Mouse (Mus musculus) layer of hippocampus, postnatal 25 days (tissue): ENCODE data around the gene Gm5431. TPM values are rescaled to one million over a fixed set of nuclear protein-coding genes. Genes with fewer than 3 reads are reported as not detected.
"Not testable (repeated sequence)": the region's sequence is repeated elsewhere in the genome, so short reads cannot be mapped to it uniquely, and the experiment has no call there.

Experiments used
- DNase-seq, 2 experiments: peaks; one replicate each; pipeline ENCODE4 v3.0.0; 2022; ENCODE audit warnings: mixed read lengths in 2 of 2, low spot score in 1 of 2; ENCODE audit errors: extremely low spot score in 1 of 2
- total RNA-seq, 2 experiments: library from RNA; stranded (reverse); gene quantifications; 2 replicates each; pipeline ENCODE4 v1.2.3; 2021

Gene Gm5431
- under 1 TPM; 0.12 to 0.21 TPM for total RNA-seq

- no peak for DNase-seq
Measured at GRCm38 (mm10) chr11:48902021-48902420, at the start of gene Gm5431. Gene Gm5431 (minus strand): TSS chr11:48902214.

GRCm38 (mm10) chr11:48946090-48946489 is 44.1 kb upstream of the Gm5431 start, which contains the start of gene Psme2b:
Gene Psme2b (minus strand): TSS chr11:48946190.
- not testable (repeated sequence) for DNase-seq

GRCm38 (mm10) chr11:48939286-48939685 is 37.3 kb upstream of the Gm5431 start:
- DNase-seq = not testable (repeated sequence)

- not testable (repeated sequence) for DNase-seq
Measured at GRCm38 (mm10) chr11:48935291-48935690, 33.3 kb upstream of the Gm5431 start.

- DNase-seq = not testable (repeated sequence)
Measured at GRCm38 (mm10) chr11:48933923-48934322, 31.9 kb upstream of the Gm5431 start.

- not testable (repeated sequence) for DNase-seq
Measured at GRCm38 (mm10) chr11:48933422-48933821, 31.4 kb upstream of the Gm5431 start.

- not testable (repeated sequence) for DNase-seq
Measured at GRCm38 (mm10) chr11:48928068-48928467, 26.1 kb upstream of the Gm5431 start.

- not testable (repeated sequence) for DNase-seq
Measured at GRCm38 (mm10) chr11:48926437-48926836, 24.4 kb upstream of the Gm5431 start.

GRCm38 (mm10) chr11:48923818-48924217 is 21.8 kb upstream of the Gm5431 start:
- not testable (repeated sequence) for DNase-seq

GRCm38 (mm10) chr11:48918380-48918779 is 16.4 kb upstream of the Gm5431 start:
- no peak for DNase-seq

GRCm38 (mm10) chr11:48913611-48914010 is 11.6 kb upstream of the Gm5431 start:
- no peak for DNase-seq

GRCm38 (mm10) chr11:48908459-48908858 is 6.4 kb upstream of the Gm5431 start:
- no peak for DNase-seq

GRCm38 (mm10) chr11:48901567-48901930 is 465 bp downstream of the Gm5431 start:
- DNase-seq = not testable (repeated sequence)

- DNase-seq = not testable (repeated sequence)
Measured at GRCm38 (mm10) chr11:48900654-48901566, 1.1 kb downstream of the Gm5431 start.

GRCm38 (mm10) chr11:48898812-48899431 is 3.1 kb downstream of the Gm5431 start:
- no peak for DNase-seq

- DNase-seq = no peak
Measured at GRCm38 (mm10) chr11:48876680-48877079, 25.3 kb downstream of the Gm5431 start.

GRCm38 (mm10) chr11:48875343-48875837 is 26.6 kb downstream of the Gm5431 start:
- not testable (repeated sequence) for DNase-seq

- DNase-seq = peak in 1 of 2 experiments; percentile 52
Measured at GRCm38 (mm10) chr11:48874465-48874864, 27.5 kb downstream of the Gm5431 start.

- DNase-seq = no peak
Measured at GRCm38 (mm10) chr11:48873591-48874290, 28.3 kb downstream of the Gm5431 start.

GRCm38 (mm10) chr11:48872695-48873300 is 29.2 kb downstream of the Gm5431 start:
- DNase-seq = no peak
